Comparison of ENCODE assay signal across 9 mouse cellular contexts in the genomic region with DNA sequence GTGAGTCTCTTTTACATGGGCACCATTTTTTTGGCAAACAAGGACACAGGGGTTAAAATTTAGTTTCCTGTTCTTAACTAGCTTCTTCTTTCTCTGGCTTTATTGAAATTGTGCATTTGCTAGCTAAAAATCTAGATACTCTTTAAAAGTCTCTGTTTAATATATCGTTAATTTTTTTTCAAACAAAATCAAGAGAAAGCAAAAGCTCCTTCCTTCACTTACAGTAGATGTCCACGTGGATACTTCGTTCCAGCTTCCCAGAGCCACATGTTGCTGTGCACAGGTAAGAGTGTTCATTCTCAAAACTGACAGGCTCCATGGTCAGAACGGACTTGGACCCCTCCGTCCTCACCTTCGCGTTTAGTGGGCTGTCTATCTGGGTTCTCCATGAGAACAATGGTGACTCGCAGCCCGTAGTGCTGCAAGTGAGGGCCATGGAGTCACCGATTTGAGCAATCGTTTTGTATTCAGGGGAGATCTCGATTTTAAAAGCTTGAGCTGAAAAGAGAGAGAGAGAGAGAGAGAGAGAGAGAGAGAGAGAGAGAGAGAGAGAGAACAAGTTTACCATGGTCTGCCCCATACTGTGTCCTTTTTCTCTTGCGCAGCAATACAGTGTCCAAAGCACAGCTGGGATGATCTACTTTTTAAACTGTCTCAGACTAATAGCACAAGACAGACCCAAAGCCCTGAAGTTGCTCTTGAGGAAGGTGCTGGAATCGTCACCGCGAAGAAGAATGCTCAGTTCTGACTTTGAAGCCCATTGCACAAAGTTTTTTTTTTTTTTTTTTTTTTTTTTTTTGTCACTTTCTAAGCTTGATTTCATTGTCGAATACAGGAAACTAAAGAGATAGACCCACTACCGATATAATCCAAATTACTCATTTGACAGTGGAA. TPM values are rescaled to one million over a fixed set of nuclear protein-coding genes. Genes with fewer than 3 reads are reported as not detected.
DNase-seq lines count a peak whose midpoint lies in the region; ATAC-seq and TF ChIP-seq lines count a peak whose summit lies in the region.
"Had no signal": no experiment of that assay in that cellular context is flagged by ENCODE, and none has a peak within 500 bp of the region (broad histone marks: within the 10 kb centered on the region; RNA-seq: fewer than 3 reads in every experiment).

No protein-coding gene starts in this region.

- H3K9ac ChIP-seq in hindbrain, embryonic 11.5 days (ENCODE audit: low read depth, low read length): peak overlapping the region; percentile 45
- peak overlapping the region; percentile 53 for H3K9ac ChIP-seq in midbrain, embryonic 11.5 days (ENCODE audit: low read length)

- H3K4me2 ChIP-seq in hindbrain, embryonic 11.5 days (replicated peaks; ENCODE audit: low read depth, low read length): peak overlapping the region; percentile 38
- peak overlapping the region; percentile 34 for H3K4me2 ChIP-seq in midbrain, embryonic 11.5 days

- WGBS in heart, embryonic 10.5 days: 55% methylated on average over 18 of the region's 18 CpGs
- whole genome bisulfite sequencing in hindbrain, embryonic 11.5 days: 54% methylated on average over 18 of the region's 18 CpGs
- WGBS in midbrain, embryonic 11.5 days: 46% methylated on average over 18 of the region's 18 CpGs

- peak overlapping the region; percentile 57 for H3K4me3 ChIP-seq in heart, embryonic 10.5 days
- peak overlapping the region; percentile 34 for H3K4me3 ChIP-seq in hindbrain, embryonic 11.5 days (ENCODE audit: low read depth, low read length)
- H3K4me3 ChIP-seq in midbrain, embryonic 11.5 days (ENCODE audit: low read depth, low read length): peak overlapping the region; percentile 32
- H3K4me3 ChIP-seq: megakaryocyte, embryonic 14.5 days had no signal

- no peak for ATAC-seq in hindbrain, embryonic 11.5 days (ENCODE audit: low FRiP score)
- ATAC-seq in midbrain, embryonic 11.5 days (ENCODE audit: low FRiP score): peak; percentile 56
- no peak for ATAC-seq in activated CD4-positive, CD25-positive, alpha-beta regulatory T cell, adult 4 months

- no peak for DNase-seq in heart, embryonic 10.5 days (ENCODE audit: low spot score)
- no peak for DNase-seq in heart, postnatal 25 days (ENCODE audit: low spot score)
- peak; percentile 45 for DNase-seq in brain, embryonic 14.5 days (ENCODE audit: low read depth)
- peak; percentile 34 for DNase-seq in hindbrain, embryonic 11.5 days (ENCODE audit: low spot score)
- peak; percentile 91 for DNase-seq in midbrain, embryonic 11.5 days (ENCODE audit: low spot score, missing footprints)
- no peak for DNase-seq in adrenal gland, postnatal 25 days
- DNase-seq in layer of hippocampus, postnatal 36 days: no peak

- intact Hi-C loops in heart, postnatal 25 days (cut with DNase I): loop anchor here (5.0 to 10.0 kb wide), 2 partner anchors 46 to 196 kb away; no protein-coding TSS in a partner anchor

- peaks cover 11% of the 10 kb centered on the region for H3K36me3 ChIP-seq in heart, embryonic 10.5 days
- no peaks in the 10 kb centered on the region for H3K36me3 ChIP-seq in hindbrain, embryonic 11.5 days (ENCODE audit: control insufficient read depth, insufficient read depth, low read length)
- no peaks in the 10 kb centered on the region; the same call in 1 of the 2 replicates for H3K36me3 ChIP-seq in midbrain, embryonic 11.5 days (ENCODE audit: control insufficient read depth, insufficient read depth, low read length)

- no peaks in the 10 kb centered on the region for H3K27me3 ChIP-seq in heart, embryonic 10.5 days (ENCODE audit: insufficient read depth, poor library complexity, severe bottlenecking)
- H3K27me3 ChIP-seq in hindbrain, embryonic 11.5 days (ENCODE audit: control insufficient read depth, insufficient read depth, low read length): no peaks in the 10 kb centered on the region
- H3K27me3 ChIP-seq in midbrain, embryonic 11.5 days (ENCODE audit: control insufficient read depth, insufficient read depth, low read length): no peaks in the 10 kb centered on the region

- no peaks in the 10 kb centered on the region for H3K9me3 ChIP-seq in heart, embryonic 10.5 days
- H3K9me3 ChIP-seq in hindbrain, embryonic 11.5 days (ENCODE audit: control insufficient read depth, low read length): no peaks in the 10 kb centered on the region
- H3K9me3 ChIP-seq in midbrain, embryonic 11.5 days (ENCODE audit: control insufficient read depth, low read length): no peaks in the 10 kb centered on the region
- H3K9me3 ChIP-seq: megakaryocyte, embryonic 14.5 days had no signal

- peaks cover 12% of the 10 kb centered on the region for H3K4me1 ChIP-seq in heart, embryonic 10.5 days
- no peaks in the 10 kb centered on the region for H3K4me1 ChIP-seq in hindbrain, embryonic 11.5 days (replicated peaks; ENCODE audit: control insufficient read depth, insufficient read depth, low read length)
- peaks cover 14% of the 10 kb centered on the region for H3K4me1 ChIP-seq in midbrain, embryonic 11.5 days (ENCODE audit: control insufficient read depth, insufficient read depth, low read length)

- TF ChIP-seq POLR2A in brain, embryonic 14.5 days (IDR thresholded peaks at IDR 0.05; ENCODE audit: borderline replicate concordance, extremely low read depth, insufficient read depth, insufficient read length, poor library complexity, severe bottlenecking): no peak

- peak overlapping the region; percentile 84 for H3K27ac ChIP-seq in heart, embryonic 10.5 days
- peak overlapping the region; percentile 58 for H3K27ac ChIP-seq in hindbrain, embryonic 11.5 days (ENCODE audit: low read depth, low read length)
- peak overlapping the region; percentile 46; the same call in 1 of the 2 replicates for H3K27ac ChIP-seq in midbrain, embryonic 11.5 days (ENCODE audit: low read depth, low read length)

- no peak for TF ChIP-seq CTCF in brain, embryonic 14.5 days (IDR thresholded peaks at IDR 0.05; ENCODE audit: borderline replicate concordance, extremely low read depth, insufficient read depth, insufficient read length)

RNA-seq across cellular contexts. Expression of a gene that starts 0.9 kb away (rescaled TPM):
- 61.3 and 66.1 TPM in 2 replicates for polyA plus RNA-seq in heart, embryonic 10.5 days (2016; fragmentation: Nextera tagmentation; extraction: Ambion mirVana)
- 10 to 100 TPM; 14.7 to 17.1 TPM for total RNA-seq in heart, postnatal 25 days (2021)
- 18.5 and 22.8 TPM in 2 replicates for polyA plus RNA-seq in brain, embryonic 14.5 days (2012; rRNA removed)
- 76.3 and 86.3 TPM in 2 replicates for polyA plus RNA-seq in hindbrain, embryonic 11.5 days (2014; fragmentation: Nextera tagmentation; extraction: Ambion mirVana)
- 54.2 and 62.9 TPM in 2 replicates for polyA plus RNA-seq in midbrain, embryonic 11.5 days (2014; fragmentation: Nextera tagmentation; extraction: Ambion mirVana)
- polyA plus RNA-seq in activated CD4-positive, CD25-positive, alpha-beta regulatory T cell, adult 4 months (2017; shearing (Covaris generic)): 1 to 10 TPM; 2.7 TPM
- total RNA-seq in adrenal gland, postnatal 25 days (2021): 10.8 and 13.1 TPM in 2 replicates
- total RNA-seq in layer of hippocampus, postnatal 36 days (2021): 10 to 100 TPM; 20.7 to 24.3 TPM

Comparison
In these comparisons a context has a peak if more than half of its experiments do, and no peak if none do; other contexts are left out.
1. DNase-seq: peak in brain, embryonic 14.5 days (single experiment), hindbrain, embryonic 11.5 days (single experiment) and midbrain, embryonic 11.5 days (single experiment); none in heart, embryonic 10.5 days (single experiment), heart, postnatal 25 days (single experiment), adrenal gland, postnatal 25 days (single experiment) and layer of hippocampus, postnatal 36 days (0 of 2).
2. Peak in every context shown above with its lines, with median percentiles within 50 percentile points of each other: H3K27ac ChIP-seq and H3K4me3 ChIP-seq.